Mouse (Mus musculus): ENCODE data around the gene Tmem132d.

DNA sequence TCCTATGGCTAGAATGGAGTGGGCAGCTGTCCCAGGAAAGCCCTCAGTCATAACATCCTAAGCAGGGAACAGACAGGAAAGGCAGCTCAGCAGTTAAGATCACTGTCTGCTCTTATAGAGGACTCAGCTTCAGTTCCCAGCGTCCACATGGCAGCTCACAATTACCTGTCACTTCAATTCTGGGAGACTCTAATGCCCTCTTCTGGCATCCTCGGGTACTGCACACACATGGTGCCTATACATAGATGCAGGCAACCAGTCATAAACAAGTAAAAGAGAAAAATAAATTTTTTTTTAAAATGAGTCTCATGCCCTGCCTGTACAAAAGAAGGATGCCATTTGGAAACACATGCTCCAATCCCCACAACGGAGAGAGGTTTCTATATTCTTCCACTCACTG is 28.7 kb downstream of the Tmem132d start:
- TF ChIP-seq CTCF (IDR thresholded peaks at IDR 0.05; ENCODE audit: low read depth) (no peak), EP300 (IDR thresholded peaks at IDR 0.05; ENCODE audit: low read depth) (no peak)
